8 mouse cellular contexts compared by ENCODE assay signal in genomic region chr19:3575276-3575631, GRCm38 (mm10). TPM values are rescaled to one million over a fixed set of nuclear protein-coding genes. Genes with fewer than 3 reads are reported as not detected.
A peak's percentile ranks its signal among the peaks of the same experiment; 100 is the strongest.
DNase-seq lines count a peak whose midpoint lies in the region; ATAC-seq and TF ChIP-seq lines count a peak whose summit lies in the region.

No protein-coding gene starts in this region.

- peaks cover 7% of the 10 kb centered on the region for H3K4me1 ChIP-seq in spleen, adult 2 months (ENCODE audit: control insufficient read depth, insufficient read depth, insufficient read length)
- H3K4me1 ChIP-seq in forebrain, embryonic 12.5 days, result peaks cover 27% of the 10 kb centered on the region
- peaks cover 31% of the 10 kb centered on the region for H3K4me1 ChIP-seq in intestine, embryonic 16.5 days (ENCODE audit: control insufficient read depth, insufficient read depth, low read length)
- peaks cover 37% of the 10 kb centered on the region for H3K4me1 ChIP-seq in liver, postnatal 0 days (ENCODE audit: insufficient read depth)
- H3K4me1 ChIP-seq in stomach, embryonic 15.5 days, result peaks cover 13% of the 10 kb centered on the region

- H3K27ac ChIP-seq in spleen, adult 2 months (ENCODE audit: insufficient read depth, low read length), result peak overlapping the region; percentile 89
- H3K27ac ChIP-seq in forebrain, embryonic 12.5 days, result peak overlapping the region; percentile 96
- H3K27ac ChIP-seq in intestine, embryonic 16.5 days (ENCODE audit: low read length), result peak overlapping the region; percentile 96
- H3K27ac ChIP-seq in liver, postnatal 0 days (ENCODE audit: low read depth), result peak overlapping the region; percentile 95
- peak overlapping the region; percentile 97 for H3K27ac ChIP-seq in stomach, embryonic 15.5 days

- no peak for TF ChIP-seq CTCF in spleen, adult 2 months (IDR thresholded peaks at IDR 0.05; ENCODE audit: extremely low read depth, insufficient read depth, insufficient read length, insufficient replicate concordance)
- TF ChIP-seq CTCF in liver, postnatal 0 days (IDR thresholded peaks at IDR 0.05; ENCODE audit: low read depth), result no peak

- no peaks in the 10 kb centered on the region for H3K27me3 ChIP-seq in spleen, adult 2 months (ENCODE audit: control insufficient read depth, insufficient read depth, low read length)
- H3K27me3 ChIP-seq in forebrain, embryonic 12.5 days, result no peaks in the 10 kb centered on the region
- H3K27me3 ChIP-seq in intestine, embryonic 16.5 days (replicated peaks; ENCODE audit: control insufficient read depth, insufficient read depth, low read length), result no peaks in the 10 kb centered on the region
- H3K27me3 ChIP-seq in liver, postnatal 0 days (ENCODE audit: insufficient read depth, low read length), result no peaks in the 10 kb centered on the region
- H3K27me3 ChIP-seq in stomach, embryonic 15.5 days (replicated peaks), result no peaks in the 10 kb centered on the region

- TF ChIP-seq EP300 in liver, postnatal 0 days (IDR thresholded peaks at IDR 0.05; ENCODE audit: low read depth), result no peak

- DNase-seq in spleen, adult 2 months (ENCODE audit: low read depth in 1 of 2, low spot score in 2 of 2), result no peak
- no peak for DNase-seq in spleen, postnatal 36 days (ENCODE audit: low spot score in 2 of 2)
- DNase-seq in liver, postnatal 0 days, result peak; percentile 89
- no peak for DNase-seq in spleen, adult 12 weeks (ENCODE audit: low spot score)
- DNase-seq in thymus, postnatal 14 days, result no peak

- H3K4me2 ChIP-seq in forebrain, embryonic 12.5 days, result peak overlapping the region; percentile 85
- H3K4me2 ChIP-seq in intestine, embryonic 16.5 days (ENCODE audit: low read depth, low read length), result peak overlapping the region; percentile 56
- peak overlapping the region; percentile 82 for H3K4me2 ChIP-seq in liver, postnatal 0 days (ENCODE audit: low read depth, low read length)
- H3K4me2 ChIP-seq in stomach, embryonic 15.5 days, result peak overlapping the region; percentile 70

- ATAC-seq in forebrain, embryonic 12.5 days (ENCODE audit: low FRiP score), result peak; percentile 58; the same call in 1 of the 2 replicates
- ATAC-seq in intestine, embryonic 16.5 days, result peak; percentile 65
- peak; percentile 65 for ATAC-seq in liver, postnatal 0 days
- ATAC-seq in stomach, embryonic 15.5 days (ENCODE audit: insufficient read depth, low FRiP score, low read depth), result peak; percentile 29

- H3K4me3 ChIP-seq in spleen, adult 2 months (ENCODE audit: extremely low read depth, insufficient read depth, insufficient read length), result peak overlapping the region; percentile 85
- peak overlapping the region; percentile 97 for H3K4me3 ChIP-seq in forebrain, embryonic 12.5 days (replicated peaks)
- H3K4me3 ChIP-seq in intestine, embryonic 16.5 days (ENCODE audit: low read length), result peak overlapping the region; percentile 70
- H3K4me3 ChIP-seq in liver, postnatal 0 days (ENCODE audit: low read depth, low read length), result peak overlapping the region; percentile 92
- H3K4me3 ChIP-seq in stomach, embryonic 15.5 days (replicated peaks), result peak overlapping the region; percentile 96

- no peaks in the 10 kb centered on the region for H3K36me3 ChIP-seq in spleen, adult 2 months (ENCODE audit: control insufficient read depth, insufficient read depth, low read length)
- H3K36me3 ChIP-seq in forebrain, embryonic 12.5 days (replicated peaks), result no peaks in the 10 kb centered on the region
- no peaks in the 10 kb centered on the region for H3K36me3 ChIP-seq in intestine, embryonic 16.5 days (ENCODE audit: control insufficient read depth, insufficient read depth, low read length)
- H3K36me3 ChIP-seq in liver, postnatal 0 days (replicated peaks; ENCODE audit: insufficient read depth, low read length), result no peaks in the 10 kb centered on the region
- H3K36me3 ChIP-seq in stomach, embryonic 15.5 days, result no peaks in the 10 kb centered on the region

- TF ChIP-seq POLR2A in spleen, adult 2 months (IDR thresholded peaks at IDR 0.05; ENCODE audit: low read depth, low read length), result no peak

- H3K9ac ChIP-seq in forebrain, embryonic 12.5 days, result peak overlapping the region; percentile 85
- peak overlapping the region; percentile 92 for H3K9ac ChIP-seq in intestine, embryonic 16.5 days (ENCODE audit: low read depth, low read length)
- H3K9ac ChIP-seq in liver, postnatal 0 days (replicated peaks), result peak overlapping the region; percentile 94
- peak overlapping the region; percentile 93 for H3K9ac ChIP-seq in stomach, embryonic 15.5 days

- under 1% methylated on average over 46 of the region's 50 CpGs for WGBS in spleen, adult 2 months
- 0% methylated on average over 42 of the region's 50 CpGs for WGBS in forebrain, embryonic 12.5 days
- under 1% methylated on average over 50 of the region's 50 CpGs for WGBS in intestine, embryonic 16.5 days
- under 1% methylated on average over 42 of the region's 50 CpGs for WGBS in liver, postnatal 0 days (ENCODE audit: insufficient replicate concordance)
- under 1% methylated on average over 27 of the region's 50 CpGs for WGBS in stomach, embryonic 15.5 days

- no peaks in the 10 kb centered on the region for H3K9me3 ChIP-seq in forebrain, embryonic 12.5 days
- no peaks in the 10 kb centered on the region for H3K9me3 ChIP-seq in intestine, embryonic 16.5 days (ENCODE audit: control insufficient read depth, low read length)
- no peaks in the 10 kb centered on the region for H3K9me3 ChIP-seq in liver, postnatal 0 days (ENCODE audit: low read length)
- no peaks in the 10 kb centered on the region for H3K9me3 ChIP-seq in stomach, embryonic 15.5 days

RNA-seq across cellular contexts. Expression of gene Ppp6r3, which starts 0.3 kb away (rescaled TPM):
- 34.0 and 34.4 TPM in 2 replicates for polyA plus RNA-seq in spleen, adult 2 months (2012; rRNA removed)
- 85.5 and 89.3 TPM in 2 replicates for polyA plus RNA-seq in forebrain, embryonic 12.5 days (2016; fragmentation: Nextera tagmentation; extraction: Ambion mirVana)
- 43.1 and 45.1 TPM in 2 replicates for polyA plus RNA-seq in intestine, embryonic 16.5 days (2015; fragmentation: Nextera tagmentation; extraction: Ambion mirVana)
- 14.5 and 16.4 TPM in 2 replicates for polyA plus RNA-seq in liver, postnatal 0 days (2015; fragmentation: Nextera tagmentation; extraction: Ambion mirVana)
- polyA plus RNA-seq in stomach, embryonic 15.5 days (2015; fragmentation: Nextera tagmentation; extraction: Ambion mirVana), result 46.1 and 50.6 TPM in 2 replicates
